Mouse (Mus musculus): ENCODE data around the gene Dock2.
"Not testable (repeated sequence)": the region's sequence is repeated elsewhere in the genome, so short reads cannot be mapped to it uniquely, and the experiment has no call there.

The Dock2 gene

DNA sequence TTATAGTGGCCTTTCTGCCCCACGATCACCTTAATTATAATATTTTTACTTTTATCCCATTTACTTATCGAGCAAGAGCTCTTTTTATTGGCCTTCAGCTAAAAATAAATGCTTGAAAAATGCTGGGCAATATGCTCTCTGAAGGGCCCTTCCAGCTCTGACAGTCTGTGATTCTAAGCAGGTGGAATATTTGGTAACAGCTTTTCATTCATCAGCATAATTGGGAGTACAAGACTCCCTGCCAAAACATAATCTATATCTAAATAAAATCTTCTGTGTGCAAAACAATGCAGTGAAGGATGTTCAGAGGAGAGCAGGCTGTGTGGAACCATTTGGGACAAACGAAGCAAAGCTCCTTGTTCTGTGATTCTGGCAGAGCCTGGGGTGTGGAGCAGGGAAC is 492.4 kb downstream of the Dock2 start:
- no peak for DNase-seq (ENCODE audit: low read depth, low spot score)

DNA sequence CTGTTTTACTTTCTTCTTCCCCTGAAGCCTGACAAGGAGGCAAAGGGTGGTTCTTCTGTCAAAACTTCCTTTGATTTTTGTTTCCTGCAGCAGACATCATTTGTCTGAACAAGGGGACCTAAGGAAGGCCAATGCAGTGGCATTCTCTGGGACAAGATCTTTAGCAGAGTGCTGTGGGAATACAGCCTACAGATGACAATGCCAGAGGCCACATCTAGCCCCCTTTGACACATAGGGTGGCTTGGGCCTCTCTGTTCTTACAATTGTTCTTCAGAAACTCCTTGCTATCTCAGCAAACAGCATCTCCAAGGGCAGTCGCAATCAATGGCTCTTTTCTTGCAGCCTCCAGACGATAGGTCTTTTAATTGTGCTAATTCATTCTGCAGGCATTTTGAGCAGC is 493.0 kb downstream of the Dock2 start:
- no peak for DNase-seq (ENCODE audit: low read depth, low spot score)

DNA sequence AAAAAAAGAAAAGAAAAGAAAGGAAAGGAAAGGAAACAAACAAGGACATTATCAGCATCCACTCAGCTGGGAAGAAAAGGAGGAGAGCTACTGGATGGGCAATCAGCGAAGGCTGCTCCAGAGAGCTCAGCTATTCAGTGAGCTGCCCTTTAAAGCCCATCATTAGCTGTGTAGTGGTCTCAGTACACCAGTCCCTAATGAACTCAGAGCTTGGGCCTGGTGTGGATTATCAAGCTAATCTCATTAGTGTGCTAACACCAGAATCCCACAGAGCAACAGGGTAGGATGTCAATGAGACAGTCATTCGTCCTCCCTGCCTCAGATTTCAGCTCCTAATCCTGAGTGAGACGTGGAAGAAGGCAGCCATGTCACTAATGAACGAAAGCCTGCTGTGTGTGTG is 493.4 kb downstream of the Dock2 start:
- DNase-seq (ENCODE audit: low read depth, low spot score): no peak

DNA sequence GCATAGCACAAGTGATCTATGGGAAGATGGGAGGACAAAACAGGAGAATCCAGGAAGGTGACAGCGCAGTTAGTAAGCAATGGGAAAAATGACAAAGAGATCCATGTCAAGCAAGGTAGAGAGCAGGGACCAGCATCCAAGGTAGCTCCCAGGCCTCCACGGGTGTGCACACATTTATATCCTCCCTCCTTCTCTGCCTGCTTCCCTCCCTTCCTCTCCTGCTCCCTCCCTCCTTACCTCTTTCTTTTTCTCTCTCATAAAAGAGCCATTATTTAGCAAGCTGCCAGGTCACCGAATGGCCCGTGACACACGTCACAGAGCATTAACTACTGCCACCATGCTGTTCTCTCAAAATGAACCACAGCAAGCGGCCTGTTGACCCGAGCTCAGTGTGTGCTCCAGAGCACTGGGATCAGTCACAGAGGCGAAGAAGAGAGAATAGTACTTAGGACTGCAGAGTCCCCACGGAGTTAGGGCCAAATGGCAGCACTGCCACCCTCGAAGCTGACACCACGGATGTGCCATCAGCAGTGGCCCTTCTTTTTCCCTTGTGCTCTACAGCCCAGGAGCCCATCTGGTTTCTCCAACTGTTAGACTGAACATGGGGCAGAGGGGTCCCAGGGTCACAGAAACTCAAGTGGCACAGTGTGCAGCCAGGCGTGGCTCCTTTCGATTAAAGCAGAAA is 499.4 kb downstream of the Dock2 start:
- no peak for DNase-seq (ENCODE audit: low read depth, low spot score)

DNA sequence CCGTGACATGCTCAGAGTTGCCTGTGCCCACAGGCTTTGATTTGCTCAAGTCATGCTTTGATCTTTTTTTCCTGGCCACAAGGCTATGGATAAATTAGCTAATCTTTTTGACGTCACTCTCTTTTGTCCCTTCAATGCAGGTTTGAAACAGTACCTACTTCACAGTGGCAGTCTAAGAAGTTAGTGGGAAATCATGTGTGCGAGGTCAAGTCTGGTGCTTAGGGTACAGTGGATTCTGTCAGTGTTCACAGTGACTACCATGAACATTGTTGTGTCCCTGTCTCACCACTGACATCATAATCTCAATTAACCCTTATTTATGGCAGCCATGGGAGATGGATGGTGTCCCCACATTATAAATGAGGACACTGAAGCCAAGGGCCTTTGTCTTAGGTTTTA is 506.6 kb downstream of the Dock2 start:
- no peak for DNase-seq (ENCODE audit: low read depth, low spot score)

DNA sequence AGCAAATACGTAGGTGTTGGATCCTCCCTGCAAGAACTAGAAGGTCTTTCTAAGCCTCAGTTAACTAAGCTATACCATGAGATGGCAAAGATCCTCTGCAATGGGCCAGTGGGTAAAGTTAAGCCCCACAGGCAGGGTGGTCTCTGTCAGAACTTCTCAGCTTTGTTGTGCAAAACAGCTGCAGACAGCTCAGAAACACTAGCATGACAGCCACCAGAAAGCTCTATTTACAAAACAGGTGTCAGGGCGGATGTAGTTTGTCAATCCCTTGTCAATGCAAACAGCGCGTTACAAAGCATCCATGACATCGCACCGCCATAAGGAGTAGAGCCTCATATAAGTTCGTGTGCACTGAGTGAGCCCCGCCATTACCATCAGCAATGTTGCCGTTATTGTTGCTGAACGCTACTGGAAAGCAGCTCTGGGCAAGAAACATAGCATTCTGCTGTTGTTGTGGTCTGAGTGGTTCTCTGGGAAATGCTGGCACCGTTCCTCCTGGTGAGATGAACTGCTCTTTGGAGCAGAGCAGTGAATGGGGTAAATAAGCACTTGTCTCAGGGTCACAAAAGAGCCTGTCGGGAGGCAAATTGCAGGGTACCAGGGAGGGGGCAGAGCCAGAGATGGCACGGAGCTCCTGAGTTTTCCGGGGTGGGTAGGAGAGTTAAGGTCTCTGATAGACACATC is 507.2 kb downstream of the Dock2 start:
- peak; percentile 35 for DNase-seq (ENCODE audit: low read depth, low spot score)

DNA sequence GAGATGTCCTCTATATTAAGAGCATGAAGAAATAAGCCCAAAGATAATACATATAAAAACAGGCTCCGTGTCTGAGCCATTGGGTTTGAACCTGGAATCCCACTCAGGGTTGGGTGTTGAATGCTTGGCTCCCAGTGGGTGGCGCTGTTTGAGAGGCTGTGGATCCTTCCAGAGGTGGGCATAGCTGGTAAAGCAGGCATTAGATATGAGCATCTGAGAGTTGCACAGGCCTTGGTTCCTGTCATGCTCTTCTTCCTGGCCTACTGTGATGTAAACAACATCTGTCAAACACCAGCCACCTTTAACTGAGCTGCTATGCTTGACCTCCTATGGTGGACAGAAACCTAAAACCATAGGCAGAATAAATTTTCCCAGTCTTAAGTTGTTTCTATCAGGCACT is 507.8 kb downstream of the Dock2 start:
- DNase-seq (ENCODE audit: low read depth, low spot score): no peak

DNA sequence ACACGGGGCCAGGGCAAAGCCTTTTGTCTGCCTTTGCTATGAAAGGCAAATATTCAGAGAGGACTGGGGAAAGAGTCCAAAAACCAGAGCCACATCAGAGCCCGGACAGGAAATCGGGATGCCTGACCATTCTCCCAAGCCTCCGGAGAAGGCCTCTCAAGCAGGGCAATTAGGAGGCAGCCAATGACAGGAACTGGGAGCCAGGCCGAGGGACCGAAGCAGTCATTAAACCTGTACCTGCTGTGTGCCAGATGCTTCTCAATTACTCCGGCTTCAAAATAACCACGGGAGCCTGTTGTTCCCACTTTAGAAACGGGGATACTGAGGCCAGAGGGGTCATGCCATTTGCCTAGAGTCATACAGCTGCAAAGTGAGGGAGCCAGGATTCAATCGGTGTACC is 511.7 kb downstream of the Dock2 start:
- DNase-seq (ENCODE audit: low read depth, low spot score): no peak

DNA sequence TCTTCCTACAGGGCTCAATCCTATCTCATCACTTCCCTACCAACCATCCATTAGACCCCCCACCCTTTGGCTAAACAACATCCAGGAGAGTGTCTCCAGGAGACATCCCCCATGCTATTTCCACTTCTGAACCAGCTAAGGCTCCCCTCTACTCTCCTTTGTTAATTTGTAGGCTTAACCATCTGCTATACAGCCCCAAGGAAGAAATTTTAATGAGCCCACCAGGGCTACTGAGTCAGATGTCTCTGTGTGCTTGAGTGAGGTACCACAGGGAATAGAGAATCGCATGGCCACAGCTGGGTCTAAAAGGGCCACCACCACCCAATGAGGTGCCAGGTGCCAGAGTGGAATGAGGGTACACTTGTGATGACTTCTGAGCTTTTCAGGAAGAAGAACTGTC is 519.6 kb downstream of the Dock2 start:
- no peak for DNase-seq (ENCODE audit: low read depth, low spot score)

DNA sequence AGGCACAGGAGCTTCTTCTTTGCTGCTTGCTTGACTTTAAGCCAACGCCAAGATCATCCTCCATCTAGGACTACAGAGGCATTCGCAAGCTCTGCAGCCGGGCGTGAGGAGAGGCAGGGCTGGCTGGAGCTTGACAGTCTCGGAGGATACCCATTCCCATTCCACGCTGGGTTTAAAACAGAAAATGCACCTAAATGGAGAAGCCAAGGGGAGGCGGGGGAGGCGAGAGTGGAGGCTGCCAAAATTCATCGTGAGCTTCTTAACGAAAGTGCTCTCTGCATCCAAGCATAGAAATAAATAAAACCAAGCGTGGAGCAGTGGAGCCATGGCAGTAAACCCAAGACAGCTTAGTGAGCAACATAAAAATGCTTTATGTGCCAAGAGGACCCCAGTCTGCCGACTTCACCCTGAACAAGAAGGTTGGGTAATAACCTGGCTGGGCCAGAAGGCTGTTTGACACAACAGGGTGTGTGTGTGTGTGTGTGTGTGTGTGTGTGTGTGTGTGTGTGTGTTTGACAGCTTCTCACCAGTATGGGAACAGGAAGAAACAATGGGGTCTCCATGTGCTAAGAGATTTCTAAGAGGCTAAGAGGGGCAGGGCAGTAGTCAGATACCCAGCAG is 524.7 kb downstream of the Dock2 start:
- peak; percentile 68 for DNase-seq (ENCODE audit: low read depth, low spot score)

DNA sequence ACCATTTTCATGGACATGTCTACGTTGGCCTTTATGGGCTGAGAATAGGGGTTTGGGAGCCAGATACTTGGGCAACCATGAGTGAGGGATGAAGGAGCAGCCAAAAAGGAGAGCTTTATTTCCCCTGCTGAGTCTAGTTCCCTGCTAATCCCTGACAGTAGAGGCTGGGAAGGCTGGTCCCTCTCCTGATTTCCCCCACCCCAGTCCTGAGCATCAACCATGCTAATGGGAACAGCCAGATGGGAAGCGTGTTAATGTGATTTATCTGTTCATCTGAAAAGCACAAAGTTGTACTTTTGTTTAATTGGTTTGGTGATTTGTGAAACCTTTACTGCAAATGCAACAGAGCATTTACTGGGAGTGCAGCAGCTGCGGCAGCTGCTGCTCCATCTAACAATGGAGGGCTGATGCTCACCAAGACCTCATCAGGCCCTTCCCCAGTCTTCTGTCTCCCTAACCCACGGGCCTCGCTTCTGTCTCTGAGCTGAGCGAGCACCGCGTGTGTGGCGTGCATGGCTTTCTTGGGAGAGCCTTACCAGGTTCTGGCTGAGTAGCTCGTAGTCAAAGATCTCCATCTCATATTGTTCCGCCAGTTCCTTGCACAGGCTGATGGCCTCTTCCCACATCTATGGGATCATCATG is 526.0 kb downstream of the Dock2 start:
- DNase-seq (ENCODE audit: low read depth, low spot score): no peak

DNA sequence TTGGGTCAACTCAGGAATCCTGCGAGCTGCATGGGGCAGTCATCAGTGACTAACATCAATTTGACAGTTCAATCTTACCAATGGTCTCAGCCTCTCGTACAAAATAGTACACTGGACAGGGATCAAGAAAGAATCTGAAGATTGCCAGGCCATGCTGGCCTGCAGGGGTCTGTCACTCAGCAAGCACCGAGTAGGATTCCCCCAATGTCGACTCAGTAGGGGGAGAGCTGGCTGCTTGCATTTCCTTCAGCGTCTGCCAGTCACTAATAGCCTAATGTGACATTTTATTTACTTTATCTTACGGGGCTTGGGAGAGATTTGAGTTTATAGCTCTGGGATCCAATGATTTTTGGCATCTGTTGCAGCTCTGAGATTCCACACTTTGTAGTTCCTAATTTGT is 540.7 kb downstream of the Dock2 start:
- DNase-seq (ENCODE audit: low read depth, low spot score): no peak

DNA sequence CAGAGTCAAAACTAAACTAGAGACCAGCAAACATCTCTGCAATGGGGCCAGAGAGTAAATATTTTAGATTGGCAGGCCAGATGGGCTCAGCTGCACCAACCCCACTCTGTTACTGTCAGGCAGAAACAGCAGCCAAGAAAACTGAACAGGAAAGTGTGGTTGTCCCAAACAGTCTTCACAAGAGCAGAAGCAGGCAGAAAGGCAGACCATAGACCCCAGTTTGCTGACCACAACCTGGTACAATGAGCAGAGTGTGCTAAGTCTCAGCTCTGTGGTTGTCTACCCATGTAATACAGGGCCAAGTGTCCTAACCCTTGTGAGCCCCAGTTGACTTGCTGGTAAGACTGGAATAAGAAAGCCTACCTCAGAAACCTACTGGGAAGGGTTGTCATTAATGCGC is 543.4 kb downstream of the Dock2 start:
- no peak for DNase-seq (ENCODE audit: low read depth, low spot score)

DNA sequence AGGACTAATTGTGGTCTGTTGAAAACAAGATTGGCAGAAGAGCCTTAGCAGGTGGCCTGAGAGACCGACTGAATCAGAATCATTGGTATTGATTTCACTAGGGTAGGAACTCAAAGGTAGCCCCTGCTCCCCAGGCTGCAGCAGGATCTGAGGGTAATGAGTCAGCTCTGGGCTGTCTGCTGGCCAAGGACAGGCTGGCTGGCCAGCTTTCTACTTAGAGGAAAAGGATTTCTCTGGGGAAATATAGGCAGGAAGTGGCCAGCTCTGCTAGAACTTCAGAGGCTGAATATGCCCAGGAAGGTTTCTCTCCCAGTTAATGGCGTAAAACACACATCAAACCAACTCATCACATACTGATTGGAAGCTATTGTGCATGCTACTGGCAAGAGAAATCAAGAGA is 544.0 kb downstream of the Dock2 start:
- DNase-seq (ENCODE audit: low read depth, low spot score): no peak

DNA sequence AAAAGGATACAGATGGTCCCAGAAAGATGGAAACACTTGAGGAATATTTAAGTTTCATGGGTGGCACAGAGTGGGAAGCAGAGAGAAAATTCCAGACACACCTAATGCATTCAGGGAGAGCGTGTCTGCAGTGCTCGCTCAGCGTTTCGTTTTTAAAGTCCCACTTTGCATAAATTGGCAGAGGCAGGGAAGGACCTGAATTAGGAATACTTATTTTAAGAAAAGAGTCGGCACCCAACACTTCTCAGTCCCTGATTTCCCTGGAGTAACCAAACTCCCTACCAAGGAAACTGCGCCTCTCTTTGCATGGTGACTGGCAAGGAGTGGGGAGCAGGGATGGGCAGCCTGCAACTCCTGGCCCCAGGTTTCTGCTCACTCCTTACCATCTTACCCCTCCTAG is 546.8 kb downstream of the Dock2 start:
- peak; percentile 24 for DNase-seq (ENCODE audit: low read depth, low spot score)

DNA sequence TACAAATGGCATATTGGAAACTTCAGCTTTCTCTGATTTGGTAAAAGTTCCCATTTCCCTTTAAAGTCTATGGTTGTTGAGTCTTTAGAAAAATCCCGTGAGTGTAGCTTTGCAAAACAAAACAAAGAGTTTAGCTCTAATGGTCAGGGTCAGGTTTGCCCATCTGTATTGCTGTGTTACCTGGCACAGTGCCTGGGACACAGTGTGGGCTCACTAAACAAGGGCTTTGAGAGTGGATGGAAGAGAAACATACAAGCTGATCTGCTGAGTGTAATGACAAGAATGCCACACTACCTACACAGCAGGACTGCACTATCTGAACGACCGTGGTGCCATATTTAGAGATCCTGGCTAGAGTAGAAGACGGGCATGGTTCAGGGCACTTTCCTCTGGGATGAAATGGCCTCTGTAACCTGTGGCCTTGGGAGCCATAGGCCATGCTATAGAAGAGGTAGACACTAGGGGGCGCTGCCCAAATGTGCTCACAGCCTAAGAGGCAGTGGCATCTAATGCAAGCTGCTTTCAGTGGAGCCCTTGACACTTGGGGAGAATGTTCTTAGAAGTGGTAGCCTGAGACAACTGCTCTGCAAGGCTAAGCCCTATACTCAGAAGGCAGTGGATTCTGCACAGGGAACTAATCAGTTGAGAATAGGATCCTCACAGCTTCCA is 547.5 kb downstream of the Dock2 start:
- no peak for DNase-seq (ENCODE audit: low read depth, low spot score)

DNA sequence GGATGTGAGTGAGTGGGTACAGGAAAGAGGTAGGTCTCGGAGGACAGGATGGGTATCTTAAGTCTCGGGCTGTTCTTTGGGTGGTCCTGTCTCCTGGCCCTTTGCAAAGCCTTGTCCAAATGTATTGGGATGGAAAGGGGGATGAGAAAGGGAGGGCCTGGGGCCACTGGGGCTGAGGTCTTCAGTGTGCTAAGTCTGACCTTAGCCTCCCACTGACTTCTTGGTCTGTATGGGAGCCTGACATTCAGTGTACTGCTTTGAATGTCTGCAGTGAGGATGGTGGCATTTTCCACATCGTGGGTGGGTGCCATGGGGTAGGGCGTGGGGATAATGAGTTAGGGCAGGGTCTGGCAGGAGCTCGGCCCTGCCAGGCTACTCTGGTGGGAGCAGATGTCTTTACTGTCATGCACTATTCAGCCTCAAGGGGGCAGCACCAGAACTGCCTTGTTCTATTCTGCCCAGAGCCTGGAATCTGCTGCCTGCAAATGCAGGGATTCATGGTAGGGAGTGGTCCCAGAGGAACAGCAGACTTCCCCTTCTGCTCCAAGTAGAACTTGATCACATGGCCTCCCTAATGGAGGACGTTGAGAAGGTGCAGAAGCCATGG is 554.8 kb downstream of the Dock2 start:
- DNase-seq (ENCODE audit: low read depth, low spot score): no peak

DNA sequence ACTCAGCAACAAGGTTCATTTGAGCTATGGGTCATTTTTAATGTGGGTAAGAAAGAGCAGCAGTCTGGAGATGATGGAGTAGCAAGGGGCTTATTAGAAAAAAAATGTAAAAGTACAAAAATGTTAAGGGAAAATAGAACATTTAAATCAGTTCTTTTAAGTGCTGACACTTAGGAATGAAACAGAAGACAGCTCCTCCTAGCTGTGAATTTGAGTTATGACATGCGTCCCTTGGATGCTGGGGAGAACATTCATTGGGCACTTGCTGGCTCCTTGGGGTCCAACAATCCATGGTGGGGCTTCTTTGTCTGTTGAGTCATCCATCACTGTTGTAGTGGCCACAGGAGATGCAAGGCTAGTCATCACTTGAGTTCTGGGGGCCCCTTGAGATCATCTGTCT is 556.5 kb downstream of the Dock2 start:
- no peak for DNase-seq (ENCODE audit: low read depth, low spot score)

DNA sequence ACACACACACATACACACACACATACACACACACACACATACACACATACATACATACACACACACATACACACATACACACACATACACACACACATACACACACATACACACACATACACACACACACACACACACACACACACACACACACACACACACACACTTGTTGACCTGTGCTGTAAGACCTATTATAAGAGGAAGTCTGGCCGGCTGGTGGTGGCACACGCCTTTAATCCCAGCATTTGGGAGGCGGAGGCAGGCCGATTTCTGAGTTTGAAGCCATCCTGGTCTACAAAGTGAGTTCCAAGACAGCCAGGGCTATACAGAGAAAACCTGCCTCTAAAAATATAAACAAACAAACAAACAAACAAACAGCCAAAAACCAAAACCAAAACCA is 563.1 kb downstream of the Dock2 start:
- DNase-seq (ENCODE audit: low read depth, low spot score): not testable (repeated sequence)

DNA sequence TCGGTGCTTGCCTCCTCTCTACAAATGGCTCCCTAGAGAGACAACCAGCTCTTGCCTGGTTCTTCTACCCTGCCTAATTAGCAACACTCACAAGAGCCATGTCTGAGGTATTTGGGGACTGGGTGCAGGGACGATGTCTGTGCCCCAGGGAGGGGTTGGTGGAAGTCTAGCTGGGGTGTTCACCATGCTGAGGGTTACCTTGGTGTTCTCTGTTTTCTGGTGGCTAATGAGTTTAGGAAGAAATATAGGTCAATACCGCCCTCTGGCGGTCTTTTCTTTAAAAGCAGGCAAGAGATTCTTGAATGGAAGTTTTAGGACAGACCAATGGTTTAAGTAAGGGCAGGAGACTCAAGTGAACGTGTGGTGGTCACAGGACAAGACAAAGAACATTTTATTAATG is 570.8 kb downstream of the Dock2 start:
- DNase-seq (ENCODE audit: low read depth, low spot score): no peak

DNA sequence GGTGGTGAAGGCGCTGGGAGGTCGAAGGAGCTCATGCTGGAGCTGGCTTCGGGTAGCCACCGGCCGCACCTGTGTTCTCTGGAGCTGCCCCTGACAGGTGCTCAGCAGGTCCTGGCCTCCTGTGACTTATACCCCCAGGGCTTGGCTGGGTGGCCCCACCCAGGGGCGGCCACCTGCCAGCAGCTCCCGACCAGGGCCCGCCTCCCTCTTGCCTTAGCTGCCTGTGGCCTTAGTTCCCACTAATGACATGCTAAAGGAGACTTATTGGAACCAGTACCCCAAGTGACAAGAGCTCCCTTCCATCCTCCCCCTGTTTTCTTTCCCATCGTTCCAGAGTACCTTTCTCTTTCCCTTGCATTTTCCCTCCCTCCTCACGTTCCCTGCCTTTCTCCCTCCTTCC is 575.7 kb downstream of the Dock2 start, which contains the start of gene Foxi1:
Gene Foxi1 (minus strand): TSS at position 101 of the 400 bp plus-strand sequence.
- DNase-seq (ENCODE audit: low read depth, low spot score): no peak

DNA sequence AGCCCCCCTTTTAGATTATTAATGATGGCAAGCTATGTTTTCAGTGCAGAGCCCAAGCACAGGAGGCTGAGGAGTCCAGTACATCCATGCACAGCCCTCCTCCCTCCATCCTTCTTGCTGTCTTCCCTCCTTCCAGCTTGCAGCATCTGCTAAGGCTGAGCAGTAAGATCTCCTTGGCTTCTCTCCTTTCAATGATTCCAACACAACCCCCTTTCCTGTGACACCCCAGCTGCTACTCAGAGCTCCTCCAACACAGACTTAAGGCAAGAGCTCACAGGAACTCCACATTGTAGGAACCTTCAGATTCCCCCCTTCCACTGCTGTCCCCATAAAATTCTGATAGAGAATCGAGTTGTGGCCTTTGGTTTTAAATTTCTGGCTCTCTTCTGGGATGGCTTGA is 580.9 kb downstream of the Dock2 start:
- peak; percentile 40 for DNase-seq (ENCODE audit: low read depth, low spot score)

Measured in telencephalon, adult 2 months (tissue).